Mouse (Mus musculus) limb, embryonic 14.5 days (tissue): Measurements from ENCODE around the gene Dmrta2. TPM values are rescaled to one million over a fixed set of nuclear protein-coding genes. Genes with fewer than 3 reads are reported as not detected.
A peak's percentile ranks its signal among the peaks of the same experiment; 100 is the strongest.

Experiments used
- ATAC-seq: fragments of 200-750 bp; cut with Nextera tagmentation; 2 replicates; pipeline ENCODE4 v1.8.0; 2017; ENCODE audit warnings: low read depth, moderate number of reproducible peaks, moderate TSS enrichment; ENCODE audit not compliant: low FRiP score
- DNase-seq: peaks from one replicate; pipeline ENCODE4 v3.0.0-alpha.2; 2015; ENCODE audit warnings: low spot score
- H3K27ac ChIP-seq: fragments of 300-500 bp; sonication (generic); replicated peaks from 2 replicates; pipeline ENCODE4 v1.5.1; 2014; ENCODE audit warnings: low read depth, mild to moderate bottlenecking, low read length, moderate library complexity, mixed read lengths
- H3K27me3 ChIP-seq: fragments of 300-500 bp; sonication (generic); 2 replicates; pipeline ENCODE4 v1.6.1; 2014; ENCODE audit warnings: low read length, mixed read lengths; ENCODE audit not compliant: control insufficient read depth, insufficient read depth
- H3K36me3 ChIP-seq: fragments of 300-500 bp; sonication (generic); 2 replicates; pipeline ENCODE4 v1.6.1; 2014; ENCODE audit warnings: mild to moderate bottlenecking, low read length, moderate library complexity, mixed read lengths; ENCODE audit not compliant: control insufficient read depth, insufficient read depth
- H3K4me1 ChIP-seq: fragments of 300-500 bp; sonication (generic); 2 replicates; pipeline ENCODE4 v1.6.1; 2014; ENCODE audit warnings: antibody characterized with exemption, low read length, mixed read lengths; ENCODE audit not compliant: control insufficient read depth, insufficient read depth
- H3K4me2 ChIP-seq: fragments of 300-500 bp; sonication (generic); replicated peaks from 2 replicates; pipeline ENCODE4 v1.6.1; 2014; ENCODE audit warnings: low read depth, mild to moderate bottlenecking, low read length, moderate library complexity; ENCODE audit not compliant: severe bottlenecking
- H3K4me3 ChIP-seq: fragments of 300-500 bp; sonication (generic); replicated peaks from 2 replicates; pipeline ENCODE4 v1.5.1; 2014; ENCODE audit warnings: low read length
- H3K9ac ChIP-seq: fragments of 300-500 bp; sonication (generic); 2 replicates; pipeline ENCODE4 v1.6.1; 2014; ENCODE audit warnings: mild to moderate bottlenecking, low read depth, low read length, moderate library complexity; ENCODE audit not compliant: severe bottlenecking
- H3K9me3 ChIP-seq: fragments of 300-500 bp; sonication (generic); 2 replicates; pipeline ENCODE4 v1.6.1; 2016; ENCODE audit warnings: low read length; ENCODE audit not compliant: control insufficient read depth
- POLR2A ChIP-seq: fragments of 200-500 bp; IDR thresholded peaks from 2 replicates; pipeline ENCODE4 v1.8.0; 2012; ENCODE audit warnings: inconsistent platforms, mild to moderate bottlenecking, moderate library complexity, borderline replicate concordance; ENCODE audit not compliant: insufficient read depth, insufficient read length; ENCODE audit errors: extremely low read depth
- WGBS: fragments of 180-500 bp; shearing (Covaris S2); extraction: QIAGEN DNeasy Blood & Tissue Kit; methylation state at CpG from one replicate; pipeline ENCODE4 v1.1.7; 2014; 5-methylcytosine and 5-hydroxymethylcytosine counted together
- polyA plus RNA-seq, 2 experiments: library from polyadenylated mRNA; depleted of rRNA in 1 of 2; stranded (reverse) in 1 of 2; unstranded in 1 of 2; fragments of >200 nt; fragmentation: Nextera tagmentation in 1 of 2; extraction: Ambion mirVana in 1 of 2; gene quantifications; 2 replicates each; pipeline versions ENCODE4 v1.2.1 to v1.2.3; 2012 to 2014

Dmrta2 gene
- polyA plus RNA-seq (2012; rRNA removed) (0.82 and 1.2 TPM in 2 replicates), polyA plus RNA-seq (2014; fragmentation: Nextera tagmentation; extraction: Ambion mirVana) (not detected in 2 replicates)

- Histone ChIP-seq H3K4me3 (peak within 1 kb of the TSS; percentile 37), H3K27ac (no peak within 1 kb of the TSS), H3K27me3 (peaks cover 99% of the 10 kb centered on the region), H3K9ac (no peak within 1 kb of the TSS), H3K36me3 (no peaks in the 10 kb centered on the region), H3K4me1 (peaks cover 24% of the 10 kb centered on the region), H3K4me2 (peak within 1 kb of the TSS; percentile 58), H3K9me3 (no peaks in the 10 kb centered on the region)
- DNase-seq: peak; percentile 42
- TF ChIP-seq POLR2A: no peak
- peak; percentile 56 for ATAC-seq
- WGBS: 2% methylated on average over 64 of the region's 64 CpGs
These were observed at the start of gene Dmrta2 for GRCm38 (mm10) chr4:109977148-109978067. Gene Dmrta2, plus strand, starts transcription at chr4:109978053.

DNA sequence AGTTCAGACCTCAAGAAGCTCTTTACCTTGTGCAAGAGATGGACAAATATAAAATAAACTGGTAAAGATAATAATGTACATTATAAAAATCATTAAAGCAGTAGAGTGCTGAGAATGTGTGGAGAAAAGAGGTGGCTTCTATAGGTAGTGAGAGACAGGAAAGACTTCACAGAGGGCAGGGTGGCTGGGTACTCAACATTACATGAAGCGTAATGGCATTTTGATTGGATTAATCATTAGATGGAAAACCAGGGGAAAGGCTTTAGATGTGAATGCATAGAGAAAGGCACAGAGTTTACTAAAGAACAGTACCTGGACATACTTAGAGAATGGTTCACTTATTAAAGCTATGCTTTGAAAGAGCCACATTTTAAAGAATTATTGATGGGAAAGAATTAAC, 48.8 kb upstream of the Dmrta2 start:
- Histone ChIP-seq H3K4me1 (no peaks in the 10 kb centered on the region), H3K9ac (no peak overlapping the region), H3K4me2 (no peak overlapping the region), H3K27ac (no peak overlapping the region), H3K36me3 (peaks cover 12% of the 10 kb centered on the region; the same call in 1 of the 2 replicates), H3K27me3 (no peaks in the 10 kb centered on the region), H3K4me3 (no peak overlapping the region), H3K9me3 (no peaks in the 10 kb centered on the region)
- WGBS: 95% methylated on average over 1 of the region's 1 CpGs
- no peak for TF ChIP-seq POLR2A
- ATAC-seq (no peak), DNase-seq (no peak)

GRCm38 (mm10) chr4:109930445-109930844, 47.4 kb upstream of the Dmrta2 start:
- 100% methylated on average over 1 of the region's 1 CpGs for WGBS
- no peak overlapping the region for H3K27ac ChIP-seq
- ATAC-seq: no peak

DNA sequence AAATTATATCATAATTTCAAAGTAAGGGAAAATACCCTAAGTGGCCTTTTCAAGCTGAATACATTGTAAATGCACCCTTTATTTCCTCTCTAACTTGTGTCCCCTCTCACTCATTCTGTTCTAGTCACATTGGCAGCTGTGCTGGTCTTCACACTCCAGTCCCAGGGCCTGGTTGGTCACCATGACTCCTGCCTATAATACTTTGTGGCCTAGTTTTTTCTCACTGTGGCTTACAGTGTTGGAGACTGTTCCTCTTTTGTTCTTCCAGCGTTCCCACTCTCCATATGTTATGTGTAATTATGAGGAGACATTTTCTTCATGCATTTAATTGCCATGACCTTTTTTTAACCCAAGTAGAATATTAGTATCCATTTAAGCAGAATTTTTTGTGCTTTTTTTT, 46.9 kb upstream of the Dmrta2 start:
- no peaks in the 10 kb centered on the region for H3K9me3 ChIP-seq
- TF ChIP-seq POLR2A: no peak
- no peak overlapping the region for H3K27ac ChIP-seq
- no peaks in the 10 kb centered on the region for H3K4me1 ChIP-seq
- ATAC-seq (no peak), DNase-seq (no peak)
- H3K27me3 ChIP-seq: no peaks in the 10 kb centered on the region
- H3K36me3 ChIP-seq: peaks cover 12% of the 10 kb centered on the region; the same call in 1 of the 2 replicates
- no peak overlapping the region for H3K4me2 ChIP-seq
- no peak overlapping the region for H3K9ac ChIP-seq
- H3K4me3 ChIP-seq: no peak overlapping the region
- 91% methylated on average over 1 of the region's 1 CpGs for WGBS

More at GRCm38 (mm10) chr4:109930445-109930844, 47.4 kb upstream of the Dmrta2 start:
- Histone ChIP-seq H3K9me3 (no peaks in the 10 kb centered on the region), H3K36me3 (peaks cover 12% of the 10 kb centered on the region; the same call in 1 of the 2 replicates), H3K4me1 (no peaks in the 10 kb centered on the region), H3K4me3 (no peak overlapping the region), H3K9ac (no peak overlapping the region), H3K27me3 (no peaks in the 10 kb centered on the region), H3K4me2 (no peak overlapping the region)
- TF ChIP-seq POLR2A: no peak
- DNase-seq: no peak

GRCm38 (mm10) chr4:109936557-109936956, 41.3 kb upstream of the Dmrta2 start:
- no peaks in the 10 kb centered on the region for H3K27me3 ChIP-seq
- over 99% methylated on average over 3 of the region's 3 CpGs for WGBS
- H3K4me2 ChIP-seq: no peak overlapping the region
- no peak overlapping the region for H3K4me3 ChIP-seq
- DNase-seq (no peak), ATAC-seq (no peak)
- H3K9ac ChIP-seq: no peak overlapping the region
- TF ChIP-seq POLR2A: no peak
- H3K27ac ChIP-seq: no peak overlapping the region
- no peaks in the 10 kb centered on the region for H3K9me3 ChIP-seq
- 0 out of 2 replicates have a peak, but pooled peaks cover 3% of the 10 kb centered on the region for H3K36me3 ChIP-seq
- no peaks in the 10 kb centered on the region for H3K4me1 ChIP-seq
